Mouse (Mus musculus): ENCODE data around the gene Dlst.

Dlst gene

DNA sequence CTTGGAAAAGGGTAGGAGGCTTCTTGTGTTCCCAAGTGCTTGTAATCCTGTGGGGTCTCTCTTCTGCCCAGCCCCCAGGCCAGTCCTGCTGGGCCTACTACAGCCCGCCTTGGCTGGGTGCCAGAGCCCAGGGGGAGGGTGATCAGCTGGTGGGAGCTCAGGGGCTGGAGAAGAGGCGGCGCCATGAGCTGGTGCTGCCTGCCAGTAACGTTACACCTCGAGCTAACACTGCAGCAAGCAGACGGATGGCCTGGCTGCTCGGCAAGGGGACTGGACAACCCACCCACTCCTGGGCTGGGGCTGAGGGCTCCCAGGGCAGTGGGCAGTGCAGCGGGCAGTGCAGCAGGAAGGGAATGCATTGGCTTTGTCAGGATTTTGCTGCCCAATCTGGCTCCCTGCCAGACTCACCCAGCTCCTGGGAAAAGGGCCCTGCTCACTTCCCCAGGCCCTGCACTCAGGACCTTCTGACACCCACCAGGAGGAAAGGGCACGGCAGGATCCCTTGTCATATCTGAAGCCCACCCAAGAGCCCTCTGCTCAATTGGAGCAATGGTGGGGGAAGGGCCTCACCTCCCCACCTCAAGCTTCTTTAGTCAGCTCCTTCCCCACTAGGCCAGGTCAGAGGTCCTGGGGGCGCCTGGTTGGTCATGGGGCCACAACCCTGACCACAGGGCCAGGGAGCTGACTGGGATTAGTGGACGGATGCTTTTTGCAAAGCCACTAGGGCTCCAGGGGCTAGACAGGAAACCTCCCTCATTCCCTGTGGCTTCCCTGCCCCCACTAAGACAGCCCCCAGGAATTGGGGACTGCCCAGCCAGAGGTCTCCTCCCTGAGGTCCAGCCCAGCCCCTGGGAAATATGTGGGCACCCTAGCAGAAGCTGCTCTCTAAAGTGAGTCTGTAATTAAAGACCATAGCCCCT lies 65.6 kb downstream of the Dlst start:
- no peaks in the 10 kb centered on the region for H3K36me3 ChIP-seq (ENCODE audit: insufficient read depth, low read length)
- TF ChIP-seq POU5F1 (IDR thresholded peaks at IDR 0.05; ENCODE audit: borderline replicate concordance, low read length) (no peak), CTCF (conservative IDR thresholded peaks at IDR 0.05; ENCODE audit: low read length) (no peak), NANOG (IDR thresholded peaks at IDR 0.05; ENCODE audit: borderline replicate concordance, low read length) (no peak)
- peak overlapping the region; percentile 39 for H3K4me3 ChIP-seq (replicated peaks; ENCODE audit: low read length)
- no peaks in the 10 kb centered on the region for H3K9me3 ChIP-seq (ENCODE audit: low read length)
- peaks cover 88% of the 10 kb centered on the region for H3K27me3 ChIP-seq (ENCODE audit: insufficient read depth, low read length)
- H3K4me1 ChIP-seq (replicated peaks; ENCODE audit: low read depth, low read length), result peaks cover 31% of the 10 kb centered on the region

DNA sequence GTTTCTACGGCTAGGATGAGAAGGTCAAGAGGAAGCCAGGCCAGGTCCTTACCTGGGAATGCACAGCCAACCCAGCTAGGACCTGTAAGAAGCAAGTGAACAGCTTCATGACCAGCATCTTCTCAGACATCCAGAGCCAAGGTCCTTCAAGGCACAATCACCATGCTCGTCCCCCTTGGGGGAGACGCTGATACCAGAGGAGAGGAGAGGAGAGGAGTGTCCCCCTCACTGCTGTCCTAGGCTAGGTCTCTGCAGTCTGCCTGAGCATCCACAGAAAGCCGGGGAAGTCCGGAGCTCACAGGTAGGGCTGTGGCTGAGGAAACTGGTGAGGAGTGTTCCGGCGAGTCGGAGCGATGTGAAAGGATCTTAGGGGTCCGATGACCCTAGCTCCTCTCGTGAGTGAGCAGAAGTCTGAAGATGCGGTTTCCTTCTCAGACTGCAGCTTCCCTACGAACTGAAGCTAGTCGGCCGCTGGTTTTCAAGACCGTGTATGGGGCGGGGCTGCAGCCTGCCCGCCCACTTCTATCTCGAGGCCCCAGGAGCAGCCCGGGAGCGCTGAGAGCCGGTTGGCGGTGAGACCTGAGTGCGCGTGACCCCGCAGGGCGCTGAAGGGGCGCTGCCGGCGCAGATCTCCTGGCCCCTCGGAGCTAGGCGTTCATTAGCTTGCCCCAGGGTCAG lies 66.4 kb downstream of the Dlst start:
- H3K36me3 ChIP-seq (ENCODE audit: insufficient read depth, low read length), result no peaks in the 10 kb centered on the region
- H3K9me3 ChIP-seq (ENCODE audit: low read length), result no peaks in the 10 kb centered on the region
- peak overlapping the region; percentile 62 for H3K4me3 ChIP-seq (replicated peaks; ENCODE audit: low read length)
- H3K27me3 ChIP-seq (ENCODE audit: insufficient read depth, low read length), result peaks cover 89% of the 10 kb centered on the region
- peaks cover 35% of the 10 kb centered on the region for H3K4me1 ChIP-seq (replicated peaks; ENCODE audit: low read depth, low read length)
- TF ChIP-seq NANOG (IDR thresholded peaks at IDR 0.05; ENCODE audit: borderline replicate concordance, low read length) (no peak), POU5F1 (IDR thresholded peaks at IDR 0.05; ENCODE audit: borderline replicate concordance, low read length) (no peak), CTCF (conservative IDR thresholded peaks at IDR 0.05; ENCODE audit: low read length) (no peak)

DNA sequence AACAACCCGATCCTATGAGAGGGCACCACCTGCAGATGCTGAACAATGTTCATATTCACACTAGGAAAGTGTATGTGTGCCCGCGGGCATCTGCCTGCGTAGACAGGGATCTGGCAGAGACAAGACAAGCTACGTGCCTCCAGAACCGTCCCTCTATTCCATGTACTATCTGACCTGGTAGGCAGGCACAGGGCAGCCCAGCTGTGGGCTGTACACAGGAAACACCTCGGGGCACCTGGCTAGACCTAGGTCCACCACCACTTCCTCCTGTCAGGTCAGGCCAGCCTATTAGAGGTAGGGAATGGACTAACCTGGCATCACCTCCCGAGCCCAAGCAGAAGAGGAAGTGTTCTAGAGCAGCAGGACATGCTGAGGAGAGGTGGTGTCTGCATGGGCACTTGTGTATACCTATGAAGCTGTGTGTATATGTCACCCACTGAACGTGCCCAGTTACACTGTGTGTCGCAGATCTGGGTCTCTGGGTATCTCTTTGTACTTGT lies 67.2 kb downstream of the Dlst start, which contains the start of gene Pgf:
Gene Pgf, minus strand, starts transcription at position 51 of the 500 bp plus-strand sequence.
- H3K36me3 ChIP-seq (ENCODE audit: insufficient read depth, low read length), result no peaks in the 10 kb centered on the region
- TF ChIP-seq NANOG (IDR thresholded peaks at IDR 0.05; ENCODE audit: borderline replicate concordance, low read length) (no peak), CTCF (conservative IDR thresholded peaks at IDR 0.05; ENCODE audit: low read length) (no peak), POU5F1 (IDR thresholded peaks at IDR 0.05; ENCODE audit: borderline replicate concordance, low read length) (no peak)
- peaks cover 94% of the 10 kb centered on the region for H3K27me3 ChIP-seq (ENCODE audit: insufficient read depth, low read length)
- peak within 1 kb of the TSS; percentile 62 for H3K4me3 ChIP-seq (replicated peaks; ENCODE audit: low read length)
- no peaks in the 10 kb centered on the region for H3K9me3 ChIP-seq (ENCODE audit: low read length)
- H3K4me1 ChIP-seq (replicated peaks; ENCODE audit: low read depth, low read length), result peaks cover 40% of the 10 kb centered on the region

DNA sequence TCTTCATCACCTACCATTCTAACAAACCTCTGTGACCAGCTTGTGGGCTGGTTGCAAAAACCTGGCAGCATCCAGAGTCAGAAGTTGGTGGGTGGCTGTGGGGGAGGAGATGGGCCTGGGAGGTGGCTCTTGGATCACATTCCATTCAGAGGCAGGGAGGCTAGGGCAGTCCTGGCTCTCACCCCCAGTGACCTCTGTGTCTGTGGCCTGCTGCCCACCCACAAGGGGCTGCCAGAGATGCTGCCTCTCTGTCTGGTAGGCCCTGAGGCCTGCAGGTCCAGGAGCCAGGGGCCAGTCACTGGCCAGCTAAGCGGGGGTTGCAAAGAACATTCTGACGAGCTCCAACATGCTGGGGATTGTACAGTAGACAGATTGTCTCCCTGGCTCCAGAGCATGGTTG lies 67.7 kb downstream of the Dlst start:
- Histone ChIP-seq H3K4me3 (replicated peaks; ENCODE audit: low read length) (no peak overlapping the region), H3K9me3 (ENCODE audit: low read length) (no peaks in the 10 kb centered on the region), H3K27me3 (ENCODE audit: insufficient read depth, low read length) (peaks cover 95% of the 10 kb centered on the region), H3K36me3 (ENCODE audit: insufficient read depth, low read length) (no peaks in the 10 kb centered on the region), H3K4me1 (replicated peaks; ENCODE audit: low read depth, low read length) (peaks cover 40% of the 10 kb centered on the region)
- TF ChIP-seq NANOG (IDR thresholded peaks at IDR 0.05; ENCODE audit: borderline replicate concordance, low read length), result no peak
- no peak for TF ChIP-seq CTCF (conservative IDR thresholded peaks at IDR 0.05; ENCODE audit: low read length)
- TF ChIP-seq POU5F1 (IDR thresholded peaks at IDR 0.05; ENCODE audit: borderline replicate concordance, low read length), result no peak

DNA sequence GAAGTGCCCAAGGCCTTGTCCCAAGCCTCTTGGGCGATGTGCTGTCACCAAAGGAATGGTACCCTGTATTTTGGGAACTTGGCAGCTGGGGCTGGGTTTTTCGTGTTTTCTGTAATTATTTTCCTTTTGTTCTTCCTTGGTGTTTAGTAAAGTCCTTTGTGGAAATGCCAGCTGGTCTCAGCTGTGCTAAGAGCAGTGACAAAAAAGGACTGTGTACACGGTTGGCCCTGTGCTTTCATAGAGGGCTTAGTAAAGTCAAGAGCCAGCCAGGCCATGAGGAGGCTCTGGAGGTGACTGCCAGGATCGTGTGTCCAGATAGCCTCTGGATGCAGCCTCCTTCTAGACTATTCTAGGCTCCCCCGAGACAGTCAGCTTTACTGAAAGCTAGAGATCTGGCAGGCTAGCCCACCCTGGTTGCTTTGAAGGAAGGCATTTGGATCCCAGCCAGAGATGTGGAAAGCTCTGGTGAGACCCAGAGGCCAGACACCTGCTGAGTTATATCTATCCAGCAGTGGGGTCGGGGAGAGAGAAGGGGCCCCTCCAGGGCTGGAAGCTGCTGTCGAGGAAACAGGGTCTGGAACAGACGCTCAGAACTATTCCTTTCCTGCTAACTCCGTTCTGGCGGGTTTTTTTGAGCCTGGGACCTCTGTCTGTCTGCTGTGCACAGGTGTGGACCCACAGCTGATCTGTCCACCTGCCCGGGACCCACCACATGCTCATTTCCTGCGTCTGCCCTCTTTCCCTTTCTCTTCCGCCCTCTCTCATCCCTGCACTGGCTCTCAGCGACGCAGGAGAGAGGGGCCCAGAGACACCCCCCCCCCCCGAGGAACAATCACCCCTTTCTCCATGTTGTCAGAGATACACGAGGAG lies 71.1 kb downstream of the Dlst start:
- H3K36me3 ChIP-seq (ENCODE audit: insufficient read depth, low read length), result no peaks in the 10 kb centered on the region
- H3K27me3 ChIP-seq (ENCODE audit: insufficient read depth, low read length), result peaks cover 91% of the 10 kb centered on the region
- H3K4me1 ChIP-seq (replicated peaks; ENCODE audit: low read depth, low read length), result peaks cover 20% of the 10 kb centered on the region
- TF ChIP-seq CTCF (conservative IDR thresholded peaks at IDR 0.05; ENCODE audit: low read length) (no peak), NANOG (IDR thresholded peaks at IDR 0.05; ENCODE audit: borderline replicate concordance, low read length) (no peak), POU5F1 (IDR thresholded peaks at IDR 0.05; ENCODE audit: borderline replicate concordance, low read length) (no peak)
- no peak overlapping the region for H3K4me3 ChIP-seq (replicated peaks; ENCODE audit: low read length)
- no peaks in the 10 kb centered on the region; the same call in 1 of the 2 replicates for H3K9me3 ChIP-seq (ENCODE audit: low read length)

DNA sequence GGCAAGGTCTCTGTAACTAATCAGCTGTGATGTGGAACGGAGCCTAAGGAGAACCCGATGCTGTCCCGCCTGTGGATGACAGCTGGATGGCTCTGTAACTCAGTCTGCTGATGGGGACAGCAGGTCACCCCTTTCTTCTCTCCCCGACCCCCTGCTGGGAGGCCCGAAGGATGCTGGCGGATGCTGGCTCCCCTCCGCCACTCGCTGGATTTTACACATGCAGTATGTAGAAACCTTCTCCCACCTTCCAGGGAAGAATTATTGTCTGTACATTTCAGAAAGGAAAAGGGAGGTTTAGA lies 71.7 kb downstream of the Dlst start:
- Histone ChIP-seq H3K4me3 (replicated peaks; ENCODE audit: low read length) (no peak overlapping the region), H3K27me3 (ENCODE audit: insufficient read depth, low read length) (peaks cover 86% of the 10 kb centered on the region), H3K9me3 (ENCODE audit: low read length) (no peaks in the 10 kb centered on the region; the same call in 1 of the 2 replicates), H3K36me3 (ENCODE audit: insufficient read depth, low read length) (no peaks in the 10 kb centered on the region), H3K4me1 (replicated peaks; ENCODE audit: low read depth, low read length) (peaks cover 14% of the 10 kb centered on the region)
- TF ChIP-seq POU5F1 (IDR thresholded peaks at IDR 0.05; ENCODE audit: borderline replicate concordance, low read length) (no peak), NANOG (IDR thresholded peaks at IDR 0.05; ENCODE audit: borderline replicate concordance, low read length) (no peak), CTCF (conservative IDR thresholded peaks at IDR 0.05; ENCODE audit: low read length) (no peak)

DNA sequence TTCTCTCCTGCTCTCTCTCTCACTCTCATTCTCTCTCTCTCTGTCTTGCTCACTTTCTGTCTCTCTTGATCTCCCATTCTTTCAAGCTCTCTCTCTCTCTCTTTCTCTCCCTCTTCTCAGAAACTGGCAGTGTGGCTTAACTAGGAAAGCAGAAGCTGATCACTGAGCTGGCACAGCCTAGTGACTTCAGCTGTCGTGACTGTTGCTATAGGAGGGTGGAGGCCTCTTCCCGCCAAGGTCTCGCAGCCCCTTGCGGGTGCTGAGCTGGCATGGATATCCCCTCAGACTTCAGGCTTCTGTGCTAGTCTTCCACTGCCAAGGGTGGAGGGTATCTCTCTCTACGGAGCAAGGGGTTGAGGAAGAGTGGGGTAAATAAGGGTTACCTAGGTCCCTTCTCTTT lies 72.3 kb downstream of the Dlst start:
- TF ChIP-seq NANOG (IDR thresholded peaks at IDR 0.05; ENCODE audit: borderline replicate concordance, low read length), result no peak
- no peak for TF ChIP-seq POU5F1 (IDR thresholded peaks at IDR 0.05; ENCODE audit: borderline replicate concordance, low read length)
- TF ChIP-seq CTCF (conservative IDR thresholded peaks at IDR 0.05; ENCODE audit: low read length), result no peak
- no peak overlapping the region for H3K4me3 ChIP-seq (replicated peaks; ENCODE audit: low read length)
- H3K4me1 ChIP-seq (replicated peaks; ENCODE audit: low read depth, low read length), result peaks cover 8% of the 10 kb centered on the region
- H3K36me3 ChIP-seq (ENCODE audit: insufficient read depth, low read length), result no peaks in the 10 kb centered on the region
- H3K9me3 ChIP-seq (ENCODE audit: low read length), result no peaks in the 10 kb centered on the region; the same call in 1 of the 2 replicates
- H3K27me3 ChIP-seq (ENCODE audit: insufficient read depth, low read length), result peaks cover 80% of the 10 kb centered on the region
